Mouse (Mus musculus) CH12.LX (cell line): Measurements from ENCODE around the gene Pccb. TPM values are rescaled to one million over a fixed set of nuclear protein-coding genes. Genes with fewer than 3 reads are reported as not detected.

ENCODE experiments used
- DNase-seq: peaks from one replicate; pipeline ENCODE4 v3.0.0-alpha.2; 2013; ENCODE audit errors: extremely low read depth
- H3K27ac ChIP-seq: 2 replicates; pipeline ENCODE4 v1.5.1; 2012; ENCODE audit warnings: low read depth, mild to moderate bottlenecking, control low read depth, moderate library complexity; ENCODE audit not compliant: insufficient read depth
- H3K27me3 ChIP-seq: replicated peaks from 2 replicates; pipeline ENCODE3; 2012; ENCODE audit warnings: inconsistent platforms
- H3K36me3 ChIP-seq, 2 experiments: replicated peaks in 1 of 2; 2 replicates each; pipeline versions ENCODE3 to v1.6.1; 2012; ENCODE audit warnings: inconsistent platforms in 1 of 2, low read length in 1 of 2, mild to moderate bottlenecking in 1 of 2, mixed read lengths in 1 of 2, moderate library complexity in 1 of 2; ENCODE audit not compliant: control insufficient read depth in 1 of 2, insufficient read depth in 1 of 2
- H3K4me1 ChIP-seq, 2 experiments: 2 replicates each; pipeline ENCODE4 v1.6.1; 2012; ENCODE audit warnings: inconsistent platforms in 1 of 2, moderate library complexity in 1 of 2; ENCODE audit not compliant: insufficient read depth in 2 of 2, control insufficient read depth in 1 of 2
- H3K4me2 ChIP-seq: 2 replicates; pipeline ENCODE4 v1.6.1; 2012; ENCODE audit warnings: low read depth, mild to moderate bottlenecking, control low read depth; ENCODE audit not compliant: poor library complexity, insufficient read depth, severe bottlenecking
- H3K4me3 ChIP-seq, 3 experiments: fragments of 150-350 bp in 1 of 3; sonication (generic) in 1 of 3; replicated peaks in 1 of 3; 2 replicates each; pipeline versions ENCODE3 to v1.5.1; 2011 to 2012; ENCODE audit warnings: low read depth in 2 of 3, low read length in 2 of 3, mild to moderate bottlenecking in 2 of 3, moderate library complexity in 2 of 3, control low read depth in 1 of 3, improper control_type of control experiment in 1 of 3, inconsistent platforms in 1 of 3, mixed read lengths in 1 of 3; ENCODE audit not compliant: poor library complexity in 1 of 3
- H3K79me2 ChIP-seq: replicated peaks from 2 replicates; pipeline ENCODE4 v1.6.1; 2012; ENCODE audit warnings: mild to moderate bottlenecking, moderate library complexity; ENCODE audit not compliant: control insufficient read depth, poor library complexity, insufficient read depth, severe bottlenecking; ENCODE audit errors: extremely low read depth
- H3K9ac ChIP-seq: 2 replicates; pipeline ENCODE4 v1.6.1; 2012; ENCODE audit warnings: low read depth, mild to moderate bottlenecking, control low read depth, moderate library complexity; ENCODE audit not compliant: insufficient read depth
- H3K9me3 ChIP-seq: replicated peaks from 2 replicates; pipeline ENCODE3; 2012; ENCODE audit warnings: low read length, inconsistent platforms, mixed read lengths
- CHD1 ChIP-seq: IDR thresholded peaks from 2 replicates; pipeline ENCODE4 v1.6.1; 2012; ENCODE audit warnings: low read depth, low read length, improper control_type of control experiment, inconsistent platforms
- CHD2 ChIP-seq: IDR thresholded peaks from 2 replicates; pipeline ENCODE4 v1.6.1; 2011; ENCODE audit warnings: low read length, improper control_type of control experiment
- CTCF ChIP-seq, 2 experiments: IDR thresholded peaks in 1 of 2; conservative IDR thresholded peaks in 1 of 2; 2 replicates each; pipeline ENCODE4 v1.5.1; 2011 to 2012; ENCODE audit warnings: low read depth in 2 of 2, low read length in 2 of 2, improper control_type of control experiment in 1 of 2, inconsistent platforms in 1 of 2, mild to moderate bottlenecking in 1 of 2, moderate library complexity in 1 of 2
- EP300 ChIP-seq: IDR thresholded peaks from 2 replicates; pipeline ENCODE4 v1.6.1; 2011; ENCODE audit warnings: low read length, improper control_type of control experiment
- ETS1 ChIP-seq: conservative IDR thresholded peaks from 2 replicates; pipeline ENCODE4 v1.6.1; 2012; ENCODE audit warnings: low read depth, mild to moderate bottlenecking, inconsistent platforms, low read length, improper control_type of control experiment, moderate library complexity
- HCFC1 ChIP-seq: IDR thresholded peaks from 2 replicates; pipeline ENCODE4 v1.6.1; 2012; ENCODE audit warnings: low read depth, mild to moderate bottlenecking, inconsistent platforms, low read length, improper control_type of control experiment
- JUN ChIP-seq: IDR thresholded peaks from 2 replicates; pipeline ENCODE4 v1.6.1; 2011; ENCODE audit warnings: low read depth, mild to moderate bottlenecking, low read length, improper control_type of control experiment, moderate library complexity; ENCODE audit not compliant: insufficient read depth
- JUND ChIP-seq: conservative IDR thresholded peaks from 2 replicates; pipeline ENCODE4 v1.6.1; 2011; ENCODE audit warnings: low read depth, low read length, improper control_type of control experiment
- KAT2A ChIP-seq: IDR thresholded peaks from 2 replicates; pipeline ENCODE4 v1.6.1; 2012; ENCODE audit warnings: low read length, improper control_type of control experiment, inconsistent platforms; ENCODE audit not compliant: insufficient replicate concordance
- MAX ChIP-seq: IDR thresholded peaks from 2 replicates; pipeline ENCODE4 v1.6.1; 2011; ENCODE audit warnings: low read length, improper control_type of control experiment
- MEF2A ChIP-seq: IDR thresholded peaks from 2 replicates; pipeline ENCODE4 v1.6.1; 2014; ENCODE audit warnings: low read depth, mild to moderate bottlenecking, inconsistent platforms, low read length, improper control_type of control experiment, borderline replicate concordance
- PAX5 ChIP-seq: IDR thresholded peaks from 2 replicates; pipeline ENCODE4 v1.6.1; 2012; ENCODE audit warnings: low read length, inconsistent platforms, mixed read lengths
- POLR2A ChIP-seq: IDR thresholded peaks from 2 replicates; pipeline ENCODE4 v1.6.1; 2011; ENCODE audit warnings: low read depth, mild to moderate bottlenecking, improper control_type of control experiment, low read length
- RAD21 ChIP-seq: IDR thresholded peaks from 2 replicates; pipeline ENCODE4 v1.6.1; 2011; ENCODE audit warnings: low read depth, mild to moderate bottlenecking, low read length, improper control_type of control experiment, moderate library complexity
- TBP ChIP-seq: conservative IDR thresholded peaks from 2 replicates; pipeline ENCODE4 v1.6.1; 2011; ENCODE audit warnings: low read depth, low read length, improper control_type of control experiment
- TCF12 ChIP-seq: IDR thresholded peaks from 2 replicates; pipeline ENCODE4 v1.6.1; 2014; ENCODE audit warnings: low read depth, mild to moderate bottlenecking, inconsistent platforms, low read length, improper control_type of control experiment
- USF1 ChIP-seq: IDR thresholded peaks from 2 replicates; pipeline ENCODE4 v1.6.1; 2014; ENCODE audit warnings: low read depth, mild to moderate bottlenecking, inconsistent platforms, low read length, improper control_type of control experiment
- ZC3H11A ChIP-seq: IDR thresholded peaks from 2 replicates; pipeline ENCODE4 v1.6.1; 2012; ENCODE audit warnings: low read depth, mild to moderate bottlenecking, inconsistent platforms, low read length, improper control_type of control experiment
- ZKSCAN1 ChIP-seq: IDR thresholded peaks from 2 replicates; pipeline ENCODE4 v1.6.1; 2012; ENCODE audit warnings: low read depth, inconsistent platforms, low read length, improper control_type of control experiment, borderline replicate concordance
- dilution Hi-C: fragments of 300-500 bp; cut with MboI; formaldehyde crosslinking; loops from 2 replicates; pipeline ENCODE4 v1.14.3; 2020; ENCODE audit warnings: low sequenced_read_pairs; ENCODE audit not compliant: extremely low pct_unique_long_range_greater_than_20kb, extremely low pct_ligation_motif_present
- in situ Hi-C: fragments of 300-500 bp; cut with MboI; formaldehyde crosslinking; loops from 3 replicates; pipeline ENCODE4 v1.14.3; 2019; ENCODE audit warnings: low sequenced_read_pairs, low pct_ligation_motif_present, low pct_unique_long_range_greater_than_20kb, mixed read lengths
- polyA plus RNA-seq: library from polyadenylated mRNA; unstranded; fragments of >175 nt; gene quantifications from 2 replicates; pipeline ENCODE4 v1.2.1, GENCODE M21; 2012; ENCODE audit warnings: low read depth; ENCODE audit not compliant: insufficient read length
- total RNA-seq, 2 experiments: library from RNA; depleted of rRNA; stranded (reverse); fragments of 300-350 nt in 1 of 2; fragments of >200 nt in 1 of 2; gene quantifications; 2 replicates each; pipeline ENCODE4 v1.2.3; 2012 to 2014

Pccb gene
- total and polyA plus RNA-seq, 3 experiments: 18.4 to 31.6 (median 18.7) TPM

- in situ Hi-C loops: no loop called here
- H3K9me3 ChIP-seq: peaks cover 13% of the 10 kb centered on the region
- dilution Hi-C loops: no loop called here
- H3K4me2 ChIP-seq: no peak overlapping the region
- no peak for DNase-seq
- H3K4me3 ChIP-seq: no peak overlapping the region
- H3K27me3 ChIP-seq: no peaks in the 10 kb centered on the region
- H3K79me2 ChIP-seq: no peaks in the 10 kb centered on the region
- H3K4me1 ChIP-seq: peaks cover 2 to 16% of the 10 kb centered on the region in 2 experiments; a peak in 3 of 4 replicates
- no peak for TF ChIP-seq POLR2A
- TF ChIP-seq PAX5: no peak
- TF ChIP-seq JUN: no peak
- no peak for TF ChIP-seq CHD2
- no peak for TF ChIP-seq ZKSCAN1
- TF ChIP-seq EP300: no peak
- no peak for TF ChIP-seq ZC3H11A
- no peak for TF ChIP-seq HCFC1
- no peak for TF ChIP-seq MEF2A
- TF ChIP-seq TBP: no peak
- no peak for TF ChIP-seq JUND
- H3K27ac ChIP-seq: no peak overlapping the region
- H3K9ac ChIP-seq: no peak overlapping the region
- peaks cover 10 to 50% of the 10 kb centered on the region in 2 experiments for H3K36me3 ChIP-seq
Observed at GRCm38 (mm10) chr9:100997138-100997537, 37.6 kb downstream of the Pccb start.

GRCm38 (mm10) chr9:100993937-100994336, 40.8 kb downstream of the Pccb start:
- in situ Hi-C loops: no loop called here

More at GRCm38 (mm10) chr9:100993937-100994336, 40.8 kb downstream of the Pccb start:
- peaks cover 7 to 46% of the 10 kb centered on the region in 2 experiments for H3K36me3 ChIP-seq
- no peaks in the 10 kb centered on the region for H3K79me2 ChIP-seq
- TF ChIP-seq CHD1 (no peak), JUN (no peak), EP300 (no peak), ZC3H11A (no peak), CTCF (conservative IDR thresholded peaks at IDR 0.05 in 1 of 2, IDR thresholded peaks at IDR 0.05 in 1 of 2; ENCODE audit: low read depth in 2 of 2, low read length in 2 of 2) (no peak), MAX (no peak), PAX5 (no peak), TCF12 (no peak), JUND (no peak), ETS1 (no peak), RAD21 (no peak), KAT2A (no peak), CHD2 (no peak), USF1 (no peak)
- no peak overlapping the region for H3K27ac ChIP-seq
- peaks cover 13% of the 10 kb centered on the region for H3K9me3 ChIP-seq
- dilution Hi-C loops: no loop called here
- H3K9ac ChIP-seq: no peak overlapping the region
- H3K4me3 ChIP-seq: no peak overlapping the region
- DNase-seq: no peak
- H3K27me3 ChIP-seq: no peaks in the 10 kb centered on the region
- no peak overlapping the region for H3K4me2 ChIP-seq
- H3K4me1 ChIP-seq: peaks cover 2 to 16% of the 10 kb centered on the region in 2 experiments; a peak in 3 of 4 replicates
